Mouse (Mus musculus) monocyte, adult 59 days (primary cell): ENCODE measurements around the gene Fhl1. TPM values are rescaled to one million over a fixed set of nuclear protein-coding genes. Genes with fewer than 3 reads are reported as not detected.

ENCODE experiments used
- total RNA-seq, 2 experiments: library from RNA; stranded (reverse); gene quantifications; one replicate each; pipeline ENCODE4 v1.2.4; 2023

The Fhl1 gene
- 1 to 10 TPM in 1 of 2 experiments, not detected in 1; 1.2 TPM for total RNA-seq

DNA sequence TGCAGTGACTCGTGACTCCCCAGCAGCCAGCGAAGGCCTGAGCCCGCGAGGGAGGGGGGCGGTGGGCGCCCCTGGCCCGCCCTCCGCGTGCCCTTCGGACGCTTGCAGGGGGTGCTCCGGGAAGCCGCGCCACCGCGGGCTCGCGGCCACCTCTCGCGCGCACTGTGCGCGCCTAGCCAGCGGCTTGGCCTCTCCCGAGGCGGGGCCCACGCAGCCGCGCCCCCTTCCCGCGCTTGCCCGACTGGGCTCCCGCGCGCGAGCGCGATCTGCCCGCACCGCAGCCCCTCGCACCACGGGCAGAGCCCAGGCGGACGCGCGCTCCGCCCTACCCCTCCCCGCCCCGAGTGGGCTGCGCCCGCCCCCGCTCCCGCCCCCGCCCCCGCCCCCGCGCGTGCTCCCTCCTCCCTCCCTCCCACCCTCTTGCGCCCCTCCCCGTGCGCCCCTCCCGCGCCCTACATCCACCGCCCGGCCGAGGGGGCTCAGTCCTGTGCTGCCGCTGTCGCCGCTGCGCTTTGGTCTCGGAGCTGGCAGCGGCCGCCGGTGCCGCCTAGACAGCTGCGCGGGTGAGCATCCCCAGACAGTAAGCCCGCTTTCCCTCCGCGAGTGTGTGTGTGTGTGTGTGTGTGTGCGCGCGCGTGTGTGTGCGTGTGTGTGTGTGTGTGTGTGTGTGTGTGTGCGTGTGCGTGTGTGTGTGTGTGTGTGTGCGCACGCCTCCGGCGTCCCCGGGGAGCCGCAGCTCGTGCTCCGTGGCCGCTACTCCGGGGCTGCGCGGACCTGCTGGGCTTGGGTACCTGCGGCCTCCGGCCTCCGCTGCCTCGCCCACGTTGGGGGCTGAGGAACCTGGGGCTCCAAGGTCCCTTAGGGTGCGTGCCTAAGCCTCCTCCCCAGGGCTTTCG is at the start of gene Fhl1:
Fhl1 (plus strand) TSS at position 482 of the 896 bp plus-strand sequence.

DNA sequence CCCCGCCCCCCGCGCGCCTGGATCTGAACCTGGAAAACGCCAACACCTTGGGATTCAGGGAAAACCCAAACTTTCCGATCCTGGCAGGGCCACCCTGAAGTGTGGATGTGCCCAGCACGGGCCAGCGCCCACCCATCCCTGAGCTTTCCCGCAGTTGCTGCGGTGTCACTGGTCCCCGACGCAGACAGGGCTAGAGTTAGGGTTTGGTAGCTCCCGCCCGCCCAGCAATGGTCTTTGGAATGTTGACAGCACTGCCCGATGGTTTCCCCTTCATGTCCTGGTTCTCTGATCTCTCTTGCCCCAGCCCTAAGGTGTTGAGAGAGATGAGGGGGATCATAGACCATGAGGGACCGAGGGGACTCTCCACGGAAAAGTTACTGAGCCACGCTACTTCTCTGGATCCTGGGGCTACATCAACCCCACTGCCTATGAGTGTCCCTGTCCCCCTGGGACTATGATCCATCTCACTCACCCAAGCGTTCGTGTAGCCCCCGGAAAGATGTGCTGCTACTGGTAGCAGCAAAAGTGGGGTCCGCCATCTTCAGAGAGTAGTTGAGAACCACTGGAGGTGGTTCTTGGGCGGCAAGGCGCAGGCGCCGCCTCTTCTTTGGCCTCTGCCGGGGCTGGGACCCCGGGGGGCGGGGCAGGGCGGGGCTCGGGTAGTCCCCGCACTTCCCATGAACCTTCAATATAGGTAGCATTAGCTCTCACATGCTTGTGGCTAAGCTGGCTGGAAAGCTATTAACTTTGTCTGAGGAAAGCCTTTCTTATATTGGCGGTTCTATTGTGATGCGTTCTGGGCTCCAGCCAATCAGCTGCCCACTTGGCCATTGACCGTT is 90.4 kb downstream of the Fhl1 start, which contains the start of gene Map7d3:
Map7d3 (minus strand) TSS at position 562 of the 839 bp plus-strand sequence.

Other genes with a start within 250 kb of the Fhl1 start
- not detected for gene Gm10477, start 207.0 kb upstream of the Fhl1 start, total RNA-seq
- not detected for gene Gm648, start 182.2 kb upstream of the Fhl1 start, total RNA-seq
- 1 to 10 TPM; 9.6 to 9.7 TPM for gene Mmgt1, start 133.7 kb upstream of the Fhl1 start, total RNA-seq
- 10 to 100 TPM; 12.2 to 16.5 TPM for gene Slc9a6, start 122.0 kb upstream of the Fhl1 start, total RNA-seq
- 1 to 10 TPM; 3.3 to 3.6 TPM for gene Map7d3, start 90.5 kb downstream of the Fhl1 start, total RNA-seq
- gene Adgrg4, start 138.4 kb downstream of the Fhl1 start, total RNA-seq, result not detected